Mouse (Mus musculus): ENCODE measurements at regions not wholly inside any gene's neighbourhood (a gene's known extent, or its start where the extent isn't known, plus 50 kb on each side); places are given as distances from the start of the nearest gene placed in this dataset.

GRCm38 (mm10) chr16:71489415-71489814 lies 818.7 kb upstream of the Robo1 start:
- TF ChIP-seq CTCF (IDR thresholded peaks at IDR 0.05; ENCODE audit: low read depth, low read length) (no peak), POLR2A (IDR thresholded peaks at IDR 0.05; ENCODE audit: extremely low read depth, insufficient read depth, low read length) (no peak)

Data from liver, adult 2 months (tissue).